Mouse (Mus musculus) heart, adult 9 months (tissue): ENCODE results near the gene AC140267.1.
A peak's percentile ranks its signal among the peaks of the same experiment; 100 is the strongest.

ENCODE experiments used
- DNase-seq, 2 experiments: peaks; one replicate each; pipeline ENCODE4 v3.0.0; 2022; ENCODE audit warnings: low spot score in 2 of 2

AC140267.1 gene

DNA sequence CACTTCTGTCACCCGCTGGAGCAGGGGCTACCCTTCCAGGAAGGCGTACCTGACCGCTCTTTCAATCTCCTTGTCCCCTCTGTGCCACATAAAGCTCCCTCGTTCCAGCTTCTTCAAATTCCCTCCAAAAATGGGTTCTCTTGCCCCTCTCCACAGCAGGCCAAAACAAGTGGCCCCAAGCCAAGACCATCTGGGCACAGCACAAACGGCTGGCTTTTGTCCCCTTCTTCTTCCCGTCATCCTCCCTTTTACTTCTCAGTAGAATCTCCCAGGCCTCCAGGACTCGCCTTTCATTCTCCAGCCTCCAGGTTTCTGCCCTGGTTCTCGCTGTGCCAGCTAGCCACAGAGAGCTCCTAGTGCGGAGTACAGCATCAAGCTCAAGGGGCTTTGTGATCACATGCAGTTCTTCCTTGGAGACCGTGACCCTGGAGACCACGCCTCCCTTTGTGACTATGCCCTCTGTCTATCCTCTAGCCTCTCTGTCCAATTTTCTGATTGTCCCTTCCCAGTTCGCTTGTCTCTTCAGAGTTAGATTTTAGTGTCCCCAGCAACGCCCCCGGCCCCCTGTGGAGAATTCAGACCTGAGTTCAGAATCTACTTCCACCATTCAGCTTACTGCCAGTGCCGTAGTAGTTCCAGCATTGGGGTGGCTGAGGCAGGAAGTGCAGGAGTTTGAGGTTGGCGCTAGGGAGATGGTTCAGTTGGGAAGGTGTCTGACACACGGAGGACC lies 7.4 kb upstream of the AC140267.1 start:
- no peak for DNase-seq

DNA sequence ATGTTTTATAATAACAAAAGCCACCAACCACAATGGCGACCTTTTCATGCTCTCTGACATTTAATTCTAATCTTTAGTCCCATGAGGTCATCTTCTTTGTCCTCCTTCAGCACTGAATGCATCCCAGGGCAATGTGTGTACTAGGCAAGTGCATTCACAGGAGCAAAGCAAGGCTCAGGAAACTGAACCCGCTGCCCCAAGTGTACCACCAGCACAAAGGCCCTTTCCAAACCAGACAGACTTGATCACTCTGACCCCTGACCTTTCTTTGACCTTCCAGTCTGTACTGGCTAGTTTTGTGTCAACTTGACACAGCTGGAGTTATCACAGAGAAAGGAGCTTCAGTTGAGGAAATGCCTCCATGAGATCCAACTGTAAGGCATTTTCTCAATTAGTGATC lies 3.3 kb upstream of the AC140267.1 start:
- DNase-seq, result no peak

- no peak for DNase-seq
Observed at GRCm38 (mm10) chr15:80233053-80233452, 2.6 kb upstream of the AC140267.1 start.

DNA sequence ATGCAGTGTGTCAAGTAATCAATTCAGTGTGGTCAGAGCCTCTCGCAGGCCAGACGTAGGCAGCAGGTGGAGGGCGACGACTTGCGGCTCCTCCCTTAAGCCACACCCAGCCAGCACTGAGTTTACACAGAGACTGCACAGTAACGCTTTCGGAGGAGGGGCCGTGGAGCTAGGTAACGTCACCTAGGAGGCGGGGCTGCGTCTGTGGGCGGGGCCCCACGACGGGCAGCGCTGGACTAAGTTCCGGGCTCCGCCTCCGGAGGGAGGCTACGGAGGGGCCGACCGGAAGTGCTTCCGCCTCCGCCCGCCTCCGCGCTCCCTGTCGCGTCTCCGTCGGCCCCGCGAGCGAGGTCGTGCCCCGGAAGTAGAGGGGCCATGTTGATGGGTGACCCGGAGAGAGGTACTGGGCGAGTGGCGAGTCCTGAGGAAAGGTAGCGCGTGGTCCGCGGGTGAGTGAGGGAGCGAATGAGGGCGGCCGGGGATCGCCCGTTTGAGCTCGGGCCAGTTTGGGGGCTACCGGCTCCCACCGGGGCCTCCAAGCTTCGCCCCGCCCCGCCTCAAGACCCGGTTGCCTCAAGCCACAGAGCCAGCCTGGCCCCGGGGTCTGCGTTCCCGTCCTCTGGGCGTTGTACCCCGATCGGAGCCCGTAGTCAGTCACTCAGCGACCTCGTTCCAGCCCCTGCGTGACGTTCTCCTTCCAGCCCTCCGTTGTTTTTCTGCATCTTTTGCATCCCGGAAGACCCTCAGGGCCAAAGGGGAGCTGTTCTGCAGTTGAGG lies 1.7 kb upstream of the AC140267.1 start, which contains the start of gene Mief1:
TSS of gene Mief1 (plus strand) at position 286 of the 777 bp plus-strand sequence.
- DNase-seq, result peak; percentile 97 to 98

- DNase-seq, result no peak
Observed at GRCm38 (mm10) chr15:80248135-80248534, 12.5 kb downstream of the AC140267.1 start.

DNA sequence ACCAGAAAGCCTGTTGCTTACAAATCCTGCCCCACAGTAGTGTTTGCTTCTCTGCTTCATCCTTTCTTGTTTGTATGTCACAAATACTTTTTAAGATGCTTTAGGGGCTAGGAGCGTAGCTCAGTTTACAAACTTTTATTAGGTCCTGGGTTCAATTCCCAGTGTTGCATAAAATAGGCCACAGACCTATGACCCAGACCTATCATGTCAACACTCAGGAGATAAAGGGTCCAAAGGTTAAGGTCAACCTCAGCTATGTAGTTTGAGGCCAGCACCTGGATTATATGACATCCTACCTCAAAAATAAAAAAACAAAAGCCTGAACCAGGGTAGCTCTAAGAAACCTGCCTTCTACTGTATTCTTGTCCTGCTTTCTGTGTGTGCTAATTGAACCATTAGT lies 13.0 kb downstream of the AC140267.1 start:
- DNase-seq, result no peak

- DNase-seq, result no peak
Observed at GRCm38 (mm10) chr15:80249672-80250071, 14.0 kb downstream of the AC140267.1 start.

DNA sequence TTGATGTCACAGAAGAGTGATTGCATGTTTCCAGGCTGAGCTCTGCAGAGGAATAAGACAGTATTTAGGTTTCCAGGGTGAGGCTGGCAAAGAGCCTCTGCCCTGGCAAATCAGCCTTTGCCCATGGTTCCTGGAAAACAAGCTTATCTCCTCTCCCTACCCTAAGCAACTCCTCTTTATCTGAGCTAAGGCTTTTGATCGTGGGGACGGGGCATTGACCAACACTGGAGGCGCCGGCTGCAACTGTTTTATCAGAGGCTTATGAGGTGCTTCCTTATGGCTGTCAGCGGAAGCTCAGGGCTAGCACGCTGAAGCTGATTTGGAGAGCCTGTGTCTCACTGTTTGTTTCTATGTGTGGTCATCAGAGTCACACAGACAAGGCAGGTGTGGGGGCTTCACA lies 15.0 kb downstream of the AC140267.1 start:
- DNase-seq, result no peak

GRCm38 (mm10) chr15:80253530-80253929 lies 17.9 kb downstream of the AC140267.1 start:
- no peak for DNase-seq

- no peak for DNase-seq
Observed at GRCm38 (mm10) chr15:80254207-80254606, 18.6 kb downstream of the AC140267.1 start.

DNA sequence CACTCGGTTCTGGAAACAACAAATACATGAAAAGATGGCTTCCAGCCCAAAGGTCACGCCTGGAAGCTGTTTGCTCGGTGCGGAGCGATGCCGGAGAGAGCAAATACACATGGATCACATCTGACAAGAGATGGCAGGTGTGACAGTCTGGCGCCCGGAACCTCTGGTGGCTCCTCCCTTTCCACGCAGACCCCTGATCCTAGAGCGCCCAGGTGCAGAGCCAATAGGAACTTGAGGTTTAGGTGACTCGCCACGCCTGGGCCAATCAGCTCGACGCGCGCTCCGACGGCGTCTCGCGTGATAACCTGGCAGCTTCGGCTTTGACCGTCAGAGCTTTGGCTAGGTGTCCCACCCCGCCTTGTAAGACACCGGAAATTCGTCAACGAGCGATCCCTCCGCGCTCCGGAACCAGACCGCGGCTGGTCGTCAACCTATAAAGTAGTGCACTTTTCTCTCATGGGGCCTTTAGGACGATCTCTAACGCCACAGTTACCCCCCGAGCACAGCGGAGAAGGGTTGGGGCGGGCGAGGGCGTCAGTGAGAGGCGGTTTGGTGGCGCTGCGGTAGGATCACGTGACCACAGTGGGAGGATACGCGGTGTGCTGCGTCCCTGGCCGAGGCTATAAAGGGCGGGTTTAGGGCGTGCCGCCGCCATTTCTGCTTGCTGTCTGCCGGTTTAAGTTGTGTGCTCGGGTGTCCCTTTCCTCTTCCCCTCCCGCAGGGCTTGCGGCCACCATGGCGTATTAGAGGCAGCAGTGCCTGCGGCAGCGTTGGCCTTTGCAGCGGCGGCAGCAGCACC lies 19.4 kb downstream of the AC140267.1 start, which contains the start of gene Atf4:
TSS of gene Atf4 (plus strand) at position 338 of the 799 bp plus-strand sequence.
- peak; percentile 99 for DNase-seq

DNA sequence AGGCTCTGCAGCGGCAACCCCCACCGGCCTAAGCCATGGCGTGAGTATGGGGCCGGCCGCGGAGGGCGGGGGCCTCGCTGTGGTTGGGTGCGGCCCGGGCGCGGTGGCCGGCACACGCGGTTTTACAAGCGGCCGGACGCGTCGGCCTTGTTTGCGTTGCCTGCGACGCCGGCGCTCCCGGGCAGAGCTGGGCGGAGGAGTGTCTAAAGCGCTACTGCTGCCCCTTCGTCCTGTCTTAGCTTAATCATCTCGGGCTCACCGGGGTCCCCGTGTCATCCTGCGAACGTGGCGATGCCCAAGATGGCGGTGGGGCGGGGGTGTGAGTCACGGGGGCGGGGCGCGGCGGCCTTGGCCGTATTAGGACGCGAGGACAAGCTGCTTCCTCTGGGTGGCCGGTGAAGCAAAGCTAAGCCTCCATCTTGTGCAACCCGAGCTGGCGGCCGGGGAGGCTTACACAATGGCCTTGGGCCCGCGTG lies 20.0 kb downstream of the AC140267.1 start:
- peak; percentile 82 to 86 for DNase-seq

- no peak for DNase-seq
Observed at GRCm38 (mm10) chr15:80256242-80256641, 20.6 kb downstream of the AC140267.1 start.

DNA sequence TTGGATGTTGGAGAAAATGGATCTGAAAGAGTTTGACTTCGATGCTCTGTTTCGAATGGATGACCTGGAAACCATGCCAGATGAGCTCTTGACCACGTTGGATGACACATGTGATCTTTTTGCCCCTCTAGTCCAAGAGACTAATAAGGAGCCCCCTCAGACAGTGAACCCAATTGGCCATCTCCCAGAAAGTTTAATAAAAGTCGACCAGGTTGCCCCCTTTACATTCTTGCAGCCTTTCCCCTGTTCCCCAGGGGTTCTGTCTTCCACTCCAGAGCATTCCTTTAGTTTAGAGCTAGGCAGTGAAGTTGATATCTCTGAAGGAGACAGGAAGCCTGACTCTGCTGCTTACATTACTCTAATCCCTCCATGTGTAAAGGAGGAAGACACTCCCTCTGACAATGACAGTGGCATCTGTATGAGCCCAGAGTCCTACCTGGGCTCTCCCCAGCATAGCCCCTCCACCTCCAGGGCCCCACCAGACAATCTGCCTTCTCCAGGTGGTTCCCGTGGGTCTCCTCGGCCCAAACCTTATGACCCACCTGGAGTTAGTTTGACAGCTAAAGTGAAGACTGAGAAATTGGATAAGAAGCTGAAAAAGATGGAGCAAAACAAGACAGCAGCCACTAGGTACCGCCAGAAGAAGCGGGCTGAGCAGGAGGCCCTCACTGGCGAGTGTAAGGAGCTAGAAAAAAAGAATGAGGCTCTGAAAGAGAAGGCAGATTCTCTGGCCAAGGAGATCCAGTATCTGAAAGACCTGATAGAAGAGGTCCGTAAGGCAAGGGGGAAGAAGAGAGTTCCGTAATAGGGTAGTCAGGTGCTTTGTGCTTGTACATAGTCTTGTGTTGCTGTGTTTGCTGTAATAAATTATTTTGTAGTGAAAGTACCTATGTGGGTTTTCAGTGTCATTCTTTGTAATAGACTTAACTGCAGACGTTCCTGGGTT lies 21.3 kb downstream of the AC140267.1 start:
- DNase-seq, result no peak

GRCm38 (mm10) chr15:80257602-80258239 lies 22.1 kb downstream of the AC140267.1 start:
- DNase-seq, result no peak

- no peak for DNase-seq
Observed at GRCm38 (mm10) chr15:80258240-80259170, 22.9 kb downstream of the AC140267.1 start.

- DNase-seq, result no peak
Observed at GRCm38 (mm10) chr15:80259406-80260045, 23.9 kb downstream of the AC140267.1 start.

DNA sequence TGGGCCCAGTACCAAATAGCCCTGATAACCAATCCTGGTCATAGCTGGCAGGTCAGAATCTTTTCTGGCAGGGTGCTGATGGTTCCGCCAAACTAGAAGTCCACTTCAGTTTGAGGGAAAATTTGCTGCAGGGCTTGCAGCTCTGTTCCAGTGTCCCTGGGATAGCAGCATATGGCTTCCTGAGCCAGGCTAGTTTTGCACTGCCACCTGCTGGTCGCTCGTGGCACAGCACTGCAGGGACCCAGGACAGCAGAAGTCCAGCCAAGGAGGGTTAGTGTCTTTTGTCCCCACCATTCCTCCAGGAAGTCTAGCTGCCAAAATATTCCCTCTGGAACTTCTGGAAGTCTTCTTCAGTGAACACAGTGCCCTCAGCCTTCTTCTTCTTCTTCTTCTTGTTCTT lies 25.0 kb downstream of the AC140267.1 start:
- DNase-seq, result peak; percentile 67 to 80

DNA sequence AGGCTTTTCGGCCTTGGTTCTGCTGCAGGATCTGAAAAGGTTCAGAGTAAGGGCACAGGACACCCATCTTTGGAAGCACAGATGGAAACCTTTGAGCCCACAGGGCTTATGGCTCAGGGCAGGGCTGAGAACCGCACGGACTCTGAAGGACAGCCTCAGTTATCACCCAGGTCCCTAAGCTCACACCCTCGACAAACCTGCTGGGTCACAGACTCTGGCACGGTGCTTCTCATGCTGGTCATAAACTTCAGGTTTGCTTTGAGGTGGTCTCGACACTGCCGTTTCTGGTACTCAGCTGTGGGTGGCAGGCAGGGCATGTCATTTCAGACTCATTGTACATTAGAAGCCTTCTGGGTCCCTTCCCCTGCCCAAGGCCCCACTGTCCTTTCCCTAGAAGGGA lies 25.5 kb downstream of the AC140267.1 start:
- DNase-seq, result no peak
